Mouse (Mus musculus) frontal cortex, adult (tissue): ENCODE measurements around the gene Nob1.
A peak's percentile ranks its signal among the peaks of the same experiment; 100 is the strongest.

ENCODE experiments used
- ATAC-seq: cut with Nextera tagmentation; 2 replicates; pipeline ENCODE4 v1.9.2; 2017; ENCODE audit warnings: mild to moderate bottlenecking, moderate library complexity, mixed read lengths; ENCODE audit not compliant: low TSS enrichment

Nob1 gene

GRCm38 (mm10) chr8:107424597-107425229, at the start of gene Nob1:
Nob1 (minus strand) TSS chr8:107425051.
- peak; percentile 100 for ATAC-seq

GRCm38 (mm10) chr8:107473369-107473768, 48.5 kb upstream of the Nob1 start:
- ATAC-seq = no peak

- no peak for ATAC-seq
Observed at GRCm38 (mm10) chr8:107472403-107473100, 47.7 kb upstream of the Nob1 start.

- peak; percentile 74 for ATAC-seq
Observed at GRCm38 (mm10) chr8:107470302-107470701, 45.5 kb upstream of the Nob1 start.

- ATAC-seq = no peak
Observed at GRCm38 (mm10) chr8:107468811-107469302, 44.0 kb upstream of the Nob1 start.

- no peak for ATAC-seq
Observed at GRCm38 (mm10) chr8:107466642-107467041, 41.8 kb upstream of the Nob1 start.

GRCm38 (mm10) chr8:107465332-107465990, 40.6 kb upstream of the Nob1 start:
- no peak for ATAC-seq

- ATAC-seq = no peak
Observed at GRCm38 (mm10) chr8:107462423-107462822, 37.6 kb upstream of the Nob1 start.

GRCm38 (mm10) chr8:107458281-107458680, 33.4 kb upstream of the Nob1 start:
- no peak for ATAC-seq

- no peak for ATAC-seq
Observed at GRCm38 (mm10) chr8:107457725-107458124, 32.9 kb upstream of the Nob1 start.

- peak; percentile 86 for ATAC-seq
Observed at GRCm38 (mm10) chr8:107455268-107455667, 30.4 kb upstream of the Nob1 start.

GRCm38 (mm10) chr8:107453386-107453785, 28.5 kb upstream of the Nob1 start:
- ATAC-seq = no peak

GRCm38 (mm10) chr8:107451414-107452066, 26.7 kb upstream of the Nob1 start:
- no peak for ATAC-seq

- ATAC-seq = no peak
Observed at GRCm38 (mm10) chr8:107449655-107450054, 24.8 kb upstream of the Nob1 start.

- no peak for ATAC-seq
Observed at GRCm38 (mm10) chr8:107449130-107449529, 24.3 kb upstream of the Nob1 start.

- no peak for ATAC-seq
Observed at GRCm38 (mm10) chr8:107448382-107448889, 23.6 kb upstream of the Nob1 start.

- ATAC-seq = no peak
Observed at GRCm38 (mm10) chr8:107447713-107448112, 22.9 kb upstream of the Nob1 start.

GRCm38 (mm10) chr8:107444626-107445025, 19.8 kb upstream of the Nob1 start:
- ATAC-seq = no peak

- ATAC-seq = no peak
Observed at GRCm38 (mm10) chr8:107439880-107440625, 15.2 kb upstream of the Nob1 start.

- ATAC-seq = no peak
Observed at GRCm38 (mm10) chr8:107437711-107438110, 12.9 kb upstream of the Nob1 start.

GRCm38 (mm10) chr8:107436841-107437421, 12.1 kb upstream of the Nob1 start:
- peak; percentile 42; the same call in 1 of the 2 replicates for ATAC-seq
